Mouse (Mus musculus): Measurements from ENCODE around the gene Prkra.
"Not testable (repeated sequence)": the region's sequence is repeated elsewhere in the genome, so short reads cannot be mapped to it uniquely, and the experiment has no call there.

Prkra gene

GRCm38 (mm10) chr2:76654646-76655045 is 6.8 kb upstream of the Prkra start:
- no peak for DNase-seq

GRCm38 (mm10) chr2:76653070-76653469 is 5.3 kb upstream of the Prkra start:
- no peak for DNase-seq

DNA sequence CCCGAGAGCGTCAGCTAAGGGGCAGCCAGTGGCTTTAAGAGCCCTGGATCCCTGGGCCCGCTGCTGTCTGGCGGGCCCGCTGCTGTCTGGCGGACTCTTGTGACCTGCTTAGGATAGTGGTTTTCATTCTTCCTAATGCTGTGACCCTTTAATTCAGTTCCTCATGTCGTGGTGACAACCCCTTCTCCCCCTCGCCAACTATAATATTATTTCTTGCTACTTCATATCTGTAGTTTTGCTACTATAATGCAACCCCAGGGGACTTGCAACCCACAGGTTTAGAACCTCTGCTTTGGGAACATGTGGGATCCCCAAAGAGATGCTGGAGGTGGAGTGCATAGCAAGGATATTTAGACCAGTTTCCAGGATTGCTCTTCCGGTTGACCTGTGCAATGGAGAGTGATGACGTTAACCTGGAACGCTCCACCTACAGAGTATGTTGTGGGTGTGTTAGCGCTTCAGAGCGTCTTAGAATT is 889 bp upstream of the Prkra start:
- peak; percentile 57 to 68 for DNase-seq

- peak in 1 of 2 experiments; percentile 80 for DNase-seq
Observed at GRCm38 (mm10) chr2:76647441-76647869, 360 bp downstream of the Prkra start.

- no peak for DNase-seq
Observed at GRCm38 (mm10) chr2:76643801-76644200, 4.0 kb downstream of the Prkra start.

GRCm38 (mm10) chr2:76639637-76640036 is 8.2 kb downstream of the Prkra start:
- no peak for DNase-seq

GRCm38 (mm10) chr2:76631600-76631999 is 16.2 kb downstream of the Prkra start:
- no peak for DNase-seq

- no peak for DNase-seq
Observed at GRCm38 (mm10) chr2:76630293-76630692, 17.5 kb downstream of the Prkra start.

DNA sequence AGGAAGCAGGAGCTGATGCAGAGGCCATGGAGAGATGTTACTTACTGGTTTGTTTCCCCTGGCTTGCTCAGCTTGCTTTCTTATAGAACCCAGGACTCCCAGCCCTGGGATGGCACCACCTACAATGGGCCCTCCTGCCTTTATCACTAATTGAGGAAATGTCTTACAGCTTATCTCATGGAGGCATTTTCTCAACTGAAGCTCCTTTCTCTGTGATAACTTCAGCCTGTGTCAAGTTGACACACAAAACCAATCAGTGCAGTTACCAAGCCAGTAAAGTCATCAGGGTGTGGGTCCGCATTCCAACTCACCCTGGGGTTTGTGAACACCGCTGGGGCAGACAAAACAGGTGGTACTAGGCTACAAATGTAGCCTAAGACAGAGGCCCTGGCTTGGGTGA is 25.5 kb downstream of the Prkra start:
- DNase-seq: not testable (repeated sequence)

DNA sequence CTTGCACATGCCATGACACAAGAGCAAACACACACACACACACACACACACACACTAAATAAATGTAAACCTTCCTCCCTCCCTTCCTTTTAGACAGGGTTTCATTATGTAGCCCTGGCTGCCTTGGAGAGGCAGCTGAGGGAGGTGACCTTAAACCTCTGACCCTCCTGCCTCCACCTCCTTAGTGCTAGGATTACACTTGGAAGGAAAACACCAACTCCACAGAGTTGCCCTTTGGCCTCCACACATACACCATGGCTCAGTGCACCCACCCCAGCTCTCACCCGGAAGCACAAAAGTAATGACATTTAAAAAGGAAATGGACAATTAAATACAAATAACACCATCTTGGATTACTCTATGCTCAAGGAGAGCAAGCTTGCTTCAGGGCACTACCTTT is 26.1 kb downstream of the Prkra start:
- DNase-seq: no peak

DNA sequence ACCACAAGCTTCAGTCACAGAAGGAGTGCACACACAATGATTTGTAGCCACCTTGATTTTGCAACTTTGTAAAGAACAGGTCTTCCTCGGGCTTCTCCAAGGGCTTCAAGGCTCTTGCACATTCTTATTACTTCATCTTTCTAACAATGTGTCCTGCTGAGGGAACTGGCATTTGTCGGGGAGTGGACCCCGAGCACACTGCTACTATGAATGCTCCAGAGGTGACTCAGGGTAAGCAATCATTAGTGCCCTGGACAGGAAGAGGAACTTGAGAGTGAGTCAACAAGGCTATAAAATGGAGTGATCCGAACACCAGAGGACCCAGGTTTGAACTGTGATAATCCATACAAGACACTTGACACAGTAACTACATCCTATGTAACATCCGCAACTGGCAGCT is 27.6 kb downstream of the Prkra start:
- DNase-seq: no peak

DNA sequence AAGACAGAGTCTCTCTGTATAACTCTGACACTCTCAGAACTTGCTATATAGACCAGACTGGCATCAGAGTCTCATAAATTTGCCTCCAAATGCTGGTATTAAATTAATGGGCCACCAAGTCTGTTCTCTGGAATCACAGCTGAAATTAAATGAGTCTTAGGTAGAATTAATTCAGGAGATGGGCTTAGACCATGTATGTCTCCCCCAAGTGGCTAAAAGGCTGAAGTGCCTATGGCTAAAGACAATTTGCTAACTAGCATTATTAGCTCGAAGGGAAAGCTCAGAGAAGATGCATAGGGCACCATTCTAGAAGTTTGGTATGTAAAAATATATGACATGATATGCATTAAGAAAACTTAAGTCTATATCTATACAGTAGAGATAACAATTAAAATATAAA is 29.7 kb downstream of the Prkra start:
- peak; percentile 42 to 54 for DNase-seq

DNA sequence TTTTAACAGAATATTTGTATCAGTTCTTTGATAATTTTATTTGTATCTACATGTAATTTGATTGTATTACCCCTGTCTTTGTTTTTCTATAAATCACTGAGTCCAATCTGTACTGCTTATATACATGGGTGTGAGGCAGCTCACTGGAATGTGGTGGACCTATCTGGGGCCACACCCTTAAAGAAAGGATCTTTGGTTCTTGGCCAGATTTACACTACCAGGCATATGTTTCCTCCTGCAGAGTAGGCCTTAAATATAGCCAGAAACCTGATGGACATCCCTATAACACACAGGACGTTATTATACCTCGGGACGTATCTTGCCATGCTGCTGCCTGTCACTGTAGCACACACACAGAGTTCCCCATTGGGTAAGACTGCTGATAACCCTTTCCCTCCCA is 35.8 kb downstream of the Prkra start:
- DNase-seq: no peak

DNA sequence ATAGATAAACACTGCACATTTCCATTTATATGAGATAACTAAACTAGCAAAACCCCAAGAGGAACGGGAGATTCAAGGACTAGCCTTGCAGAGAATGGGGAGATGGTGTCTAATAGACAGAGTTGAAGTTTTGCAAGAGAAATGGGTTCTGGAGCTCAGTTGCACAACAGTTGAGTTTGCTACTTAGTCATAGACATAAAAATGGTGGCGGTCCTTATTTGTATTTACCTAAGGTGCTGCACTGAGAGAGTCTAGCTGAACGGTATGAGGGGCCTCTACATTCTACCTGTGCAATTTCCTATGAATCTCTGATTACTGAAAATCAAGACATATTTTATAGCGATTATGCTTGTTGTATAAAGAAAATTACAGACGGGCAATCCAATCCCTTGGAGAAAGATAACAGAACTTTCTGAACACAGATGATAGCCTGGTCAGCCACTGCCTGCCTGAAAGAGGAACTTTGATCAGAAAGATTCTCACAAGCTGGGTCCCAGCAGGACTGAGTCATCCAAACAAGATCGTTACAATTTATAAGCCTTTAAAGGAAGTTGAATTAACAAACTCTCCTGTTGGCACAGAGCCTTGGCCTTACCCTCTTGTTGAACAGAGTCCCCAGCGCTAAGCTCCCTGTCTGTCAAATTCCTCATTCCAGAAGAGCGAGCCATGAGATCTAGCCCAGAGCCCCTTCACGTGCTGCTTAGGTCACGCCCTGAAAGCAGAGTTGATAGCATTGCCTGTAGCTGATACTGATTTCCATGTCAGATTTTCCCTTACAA is 37.3 kb downstream of the Prkra start:
- no peak for DNase-seq

GRCm38 (mm10) chr2:76606704-76607103 is 41.1 kb downstream of the Prkra start:
- no peak for DNase-seq

GRCm38 (mm10) chr2:76602256-76602655 is 45.6 kb downstream of the Prkra start:
- no peak for DNase-seq

- peak; percentile 21 to 36 for DNase-seq
Observed at GRCm38 (mm10) chr2:76599214-76599613, 48.6 kb downstream of the Prkra start.

- no peak for DNase-seq
Observed at GRCm38 (mm10) chr2:76597521-76597920, 50.3 kb downstream of the Prkra start.

DNA sequence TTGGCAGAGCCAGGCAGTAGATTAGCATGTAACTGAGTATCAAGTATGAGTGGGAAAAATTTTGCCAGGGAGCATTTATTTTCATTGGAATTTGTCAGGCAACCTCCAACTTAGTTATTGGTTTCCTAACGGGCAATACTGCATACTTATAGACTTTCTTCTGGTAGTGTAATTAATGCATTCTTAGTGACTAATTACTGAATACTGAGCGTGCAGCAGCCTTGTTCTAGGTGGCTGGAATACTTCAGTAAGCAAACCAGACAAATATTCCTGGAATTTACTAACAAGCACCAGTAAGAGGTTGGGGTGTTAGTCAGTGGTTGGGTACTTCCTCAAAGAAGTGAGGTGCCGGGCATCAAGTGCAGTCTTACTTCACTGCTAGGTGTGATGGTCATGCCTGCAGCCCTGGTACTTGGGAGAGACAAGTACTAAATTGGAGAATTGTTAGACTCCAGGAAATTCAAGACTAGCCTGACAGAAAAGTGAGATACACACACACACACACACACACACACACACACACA is 55.4 kb downstream of the Prkra start:
- DNase-seq: no peak

DNA sequence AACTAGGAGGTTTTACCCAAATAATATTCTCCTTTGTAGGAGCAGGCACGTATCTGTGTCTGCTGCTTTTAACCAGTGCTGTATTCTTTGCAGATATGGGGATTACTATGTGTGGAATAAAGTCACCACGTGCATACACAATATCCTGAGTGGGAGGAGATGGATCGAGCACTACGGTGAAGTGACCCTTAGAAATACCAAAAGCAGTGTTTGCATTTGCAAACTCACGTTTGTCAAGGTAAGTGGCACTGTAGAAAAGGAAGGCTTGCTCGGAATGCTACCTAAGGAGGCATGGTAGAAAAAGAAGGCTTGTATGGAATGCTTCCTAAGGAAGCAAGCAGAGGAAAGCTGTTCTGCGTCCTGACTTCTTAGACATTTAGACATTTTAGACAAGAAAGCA is 57.6 kb downstream of the Prkra start:
- DNase-seq: no peak

- no peak for DNase-seq
Observed at GRCm38 (mm10) chr2:76586906-76587305, 60.9 kb downstream of the Prkra start.

DNA sequence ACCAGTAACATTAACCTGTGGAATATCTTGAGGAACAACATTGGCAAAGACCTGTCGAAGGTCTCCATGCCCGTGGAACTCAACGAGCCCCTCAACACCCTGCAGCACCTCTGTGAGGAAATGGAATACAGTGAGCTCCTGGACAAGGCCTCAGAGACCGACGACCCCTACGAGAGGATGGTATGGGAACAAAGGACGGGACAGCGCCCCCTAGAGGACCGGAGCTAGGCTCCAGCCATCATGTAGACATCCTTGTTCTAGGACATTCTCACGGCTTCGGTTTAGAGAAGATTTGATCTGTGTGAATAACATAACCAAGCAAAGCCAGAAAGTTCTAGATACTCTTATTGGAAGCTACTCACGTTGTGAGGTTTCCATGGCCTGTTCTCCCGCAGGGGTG is 62.7 kb downstream of the Prkra start:
- peak in 1 of 2 experiments; percentile 25 for DNase-seq
